Mouse (Mus musculus): ENCODE measurements at regions not wholly inside any gene's neighbourhood (a gene's known extent, or its start where the extent isn't known, plus 50 kb on each side); places are given as distances from the start of the nearest gene placed in this dataset.

DNA sequence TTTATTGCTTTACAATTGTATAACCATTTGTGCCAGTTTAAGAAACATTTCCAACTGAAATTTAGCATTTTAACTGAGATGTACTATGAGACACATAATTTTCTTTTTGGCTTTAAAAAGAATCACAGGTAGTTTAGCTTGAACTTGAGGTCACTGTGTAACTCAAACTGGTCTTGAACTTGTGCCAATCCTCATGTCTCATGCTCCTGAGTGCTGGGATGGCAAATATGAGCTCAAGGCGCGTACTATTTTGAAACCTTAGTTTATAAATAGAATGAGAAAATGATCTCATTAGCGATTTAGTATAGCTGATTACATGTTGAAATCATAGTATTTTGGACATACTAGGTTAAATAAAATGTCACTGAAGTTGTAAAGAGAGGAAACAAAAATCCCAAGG is 199.1 kb upstream of the Prkd1 start:
- WGBS, result 82% methylated on average over 3 of the region's 3 CpGs
- DNase-seq, result no peak
- no peaks in the 10 kb centered on the region for H3K27me3 ChIP-seq (ENCODE audit: control insufficient read depth, insufficient read depth, low read length)
- TF ChIP-seq POLR2A (IDR thresholded peaks at IDR 0.05; ENCODE audit: control insufficient read depth, extremely low read depth, insufficient read depth, low read length, poor library complexity) (no peak), CTCF (IDR thresholded peaks at IDR 0.05; ENCODE audit: borderline replicate concordance, control insufficient read depth, extremely low read depth, insufficient read depth, low read length, poor library complexity) (no peak)
- H3K4me1 ChIP-seq (replicated peaks; ENCODE audit: control insufficient read depth, insufficient read depth, low read length), result no peaks in the 10 kb centered on the region
- no peak overlapping the region for H3K27ac ChIP-seq (ENCODE audit: control insufficient read depth, insufficient read depth, low read length)
- no peaks in the 10 kb centered on the region for H3K36me3 ChIP-seq (ENCODE audit: control insufficient read depth, insufficient read depth, low read length)
- no peak overlapping the region for H3K4me3 ChIP-seq (ENCODE audit: control insufficient read depth, insufficient read depth, low read length)

DNA sequence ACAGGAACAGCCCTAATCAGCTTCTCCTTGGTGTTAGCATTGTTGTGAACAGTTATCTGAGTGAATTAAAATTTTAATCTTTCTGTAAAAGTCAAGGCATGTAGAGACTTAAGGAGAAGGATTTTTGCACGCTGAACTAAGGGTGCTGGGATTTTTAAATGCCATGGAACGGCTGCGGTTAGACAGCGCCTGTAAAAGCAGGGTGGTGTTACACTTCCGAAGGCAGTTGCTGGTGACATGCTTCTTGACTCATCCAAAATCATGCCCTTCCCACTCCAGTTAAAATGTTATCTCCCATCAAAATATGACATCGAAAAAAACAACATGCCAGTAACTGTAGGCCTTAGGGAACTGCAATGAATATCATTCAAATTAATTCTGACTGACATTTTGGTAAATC is 193.8 kb upstream of the Prkd1 start:
- Histone ChIP-seq H3K27ac (ENCODE audit: control insufficient read depth, insufficient read depth, low read length) (no peak overlapping the region), H3K4me3 (ENCODE audit: control insufficient read depth, insufficient read depth, low read length) (no peak overlapping the region), H3K36me3 (ENCODE audit: control insufficient read depth, insufficient read depth, low read length) (no peaks in the 10 kb centered on the region), H3K4me1 (replicated peaks; ENCODE audit: control insufficient read depth, insufficient read depth, low read length) (no peaks in the 10 kb centered on the region), H3K27me3 (ENCODE audit: control insufficient read depth, insufficient read depth, low read length) (no peaks in the 10 kb centered on the region)
- WGBS, result 91% methylated on average over 6 of the region's 6 CpGs
- DNase-seq, result no peak
- no peak for TF ChIP-seq POLR2A (IDR thresholded peaks at IDR 0.05; ENCODE audit: control insufficient read depth, extremely low read depth, insufficient read depth, low read length, poor library complexity)
- TF ChIP-seq CTCF (IDR thresholded peaks at IDR 0.05; ENCODE audit: borderline replicate concordance, control insufficient read depth, extremely low read depth, insufficient read depth, low read length, poor library complexity), result no peak

DNA sequence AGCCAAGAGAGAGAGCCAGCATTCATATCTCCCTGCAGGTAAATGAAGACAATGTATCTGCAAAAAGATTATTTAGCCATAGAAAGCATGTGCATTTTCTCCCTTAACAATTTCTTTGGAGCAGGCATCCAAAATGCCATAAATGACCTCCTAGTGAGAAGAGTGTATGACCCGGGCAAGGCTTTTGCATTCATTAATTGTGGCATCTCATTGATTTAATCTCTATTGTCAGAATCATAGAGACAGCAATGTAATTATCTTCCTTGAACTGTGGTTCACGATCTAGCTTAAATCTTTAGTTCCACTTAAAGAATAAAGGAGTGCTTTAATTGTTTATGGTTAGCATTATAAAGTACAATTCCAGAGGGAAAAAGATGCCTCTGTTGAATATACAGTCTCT is 190.5 kb upstream of the Prkd1 start:
- Histone ChIP-seq H3K4me3 (ENCODE audit: control insufficient read depth, insufficient read depth, low read length) (no peak overlapping the region), H3K27me3 (ENCODE audit: control insufficient read depth, insufficient read depth, low read length) (no peaks in the 10 kb centered on the region), H3K27ac (ENCODE audit: control insufficient read depth, insufficient read depth, low read length) (no peak overlapping the region), H3K4me1 (replicated peaks; ENCODE audit: control insufficient read depth, insufficient read depth, low read length) (no peaks in the 10 kb centered on the region), H3K36me3 (ENCODE audit: control insufficient read depth, insufficient read depth, low read length) (no peaks in the 10 kb centered on the region)
- WGBS, result 90% methylated on average over 2 of the region's 2 CpGs
- no peak for DNase-seq
- TF ChIP-seq POLR2A (IDR thresholded peaks at IDR 0.05; ENCODE audit: control insufficient read depth, extremely low read depth, insufficient read depth, low read length, poor library complexity) (no peak), CTCF (IDR thresholded peaks at IDR 0.05; ENCODE audit: borderline replicate concordance, control insufficient read depth, extremely low read depth, insufficient read depth, low read length, poor library complexity) (no peak)

DNA sequence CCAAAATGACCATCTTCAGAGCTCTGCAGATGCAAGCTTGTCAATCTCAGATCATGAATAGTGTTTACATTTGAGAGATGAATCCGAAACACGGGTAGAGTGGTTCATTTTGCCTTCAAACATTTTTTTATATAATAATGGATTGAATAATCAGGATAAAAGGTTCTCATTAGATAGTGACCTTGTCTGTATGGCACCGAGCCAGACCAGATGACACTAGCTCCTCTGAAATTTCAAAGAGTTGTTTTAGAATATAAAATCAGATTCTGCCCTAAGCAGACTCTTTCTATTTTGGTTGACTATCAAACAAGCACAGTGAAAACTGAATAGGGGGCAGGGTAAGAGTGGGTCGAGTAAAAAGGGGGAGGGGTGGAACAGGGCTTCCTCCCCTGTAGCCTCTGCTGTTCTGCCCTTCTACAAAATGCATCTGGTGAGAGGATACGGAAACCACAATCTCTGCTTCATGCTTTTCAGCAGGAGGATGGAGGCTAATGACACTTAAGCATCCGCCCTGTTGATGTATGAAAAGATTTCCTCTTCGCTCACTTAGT is 159.9 kb upstream of the Prkd1 start:
- Histone ChIP-seq H3K36me3 (ENCODE audit: control insufficient read depth, insufficient read depth, low read length) (no peaks in the 10 kb centered on the region), H3K27me3 (ENCODE audit: control insufficient read depth, insufficient read depth, low read length) (no peaks in the 10 kb centered on the region), H3K4me3 (ENCODE audit: control insufficient read depth, insufficient read depth, low read length) (no peak overlapping the region), H3K4me1 (replicated peaks; ENCODE audit: control insufficient read depth, insufficient read depth, low read length) (no peaks in the 10 kb centered on the region), H3K27ac (ENCODE audit: control insufficient read depth, insufficient read depth, low read length) (no peak overlapping the region)
- 83% methylated on average over 7 of the region's 7 CpGs for WGBS
- TF ChIP-seq POLR2A (IDR thresholded peaks at IDR 0.05; ENCODE audit: control insufficient read depth, extremely low read depth, insufficient read depth, low read length, poor library complexity), result no peak
- no peak for TF ChIP-seq CTCF (IDR thresholded peaks at IDR 0.05; ENCODE audit: borderline replicate concordance, control insufficient read depth, extremely low read depth, insufficient read depth, low read length, poor library complexity)
- DNase-seq, result no peak

DNA sequence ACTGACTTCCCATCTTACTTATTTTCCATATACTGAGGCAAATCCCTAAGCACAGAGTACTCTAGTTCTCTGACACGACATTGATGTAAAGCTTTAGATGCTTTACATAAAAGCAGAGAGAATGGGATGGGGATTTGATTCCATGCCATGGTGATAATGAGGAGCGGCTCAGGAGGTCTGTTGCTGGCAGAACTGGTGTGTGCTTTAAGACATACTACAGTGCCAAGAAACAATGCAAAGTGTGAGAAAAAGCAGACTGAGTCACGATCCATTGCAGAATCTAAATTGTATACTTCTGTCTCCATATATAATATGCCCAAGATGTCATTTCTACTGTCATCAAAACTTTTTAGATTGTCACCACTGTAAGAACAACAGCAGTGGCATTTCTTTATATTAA is 155.5 kb upstream of the Prkd1 start:
- Histone ChIP-seq H3K4me3 (ENCODE audit: control insufficient read depth, insufficient read depth, low read length) (no peak overlapping the region), H3K27me3 (ENCODE audit: control insufficient read depth, insufficient read depth, low read length) (no peaks in the 10 kb centered on the region), H3K27ac (ENCODE audit: control insufficient read depth, insufficient read depth, low read length) (no peak overlapping the region), H3K36me3 (ENCODE audit: control insufficient read depth, insufficient read depth, low read length) (no peaks in the 10 kb centered on the region), H3K4me1 (replicated peaks; ENCODE audit: control insufficient read depth, insufficient read depth, low read length) (no peaks in the 10 kb centered on the region)
- no peak for TF ChIP-seq CTCF (IDR thresholded peaks at IDR 0.05; ENCODE audit: borderline replicate concordance, control insufficient read depth, extremely low read depth, insufficient read depth, low read length, poor library complexity)
- TF ChIP-seq POLR2A (IDR thresholded peaks at IDR 0.05; ENCODE audit: control insufficient read depth, extremely low read depth, insufficient read depth, low read length, poor library complexity), result no peak
- 82% methylated on average over 3 of the region's 3 CpGs for WGBS
- DNase-seq, result no peak

DNA sequence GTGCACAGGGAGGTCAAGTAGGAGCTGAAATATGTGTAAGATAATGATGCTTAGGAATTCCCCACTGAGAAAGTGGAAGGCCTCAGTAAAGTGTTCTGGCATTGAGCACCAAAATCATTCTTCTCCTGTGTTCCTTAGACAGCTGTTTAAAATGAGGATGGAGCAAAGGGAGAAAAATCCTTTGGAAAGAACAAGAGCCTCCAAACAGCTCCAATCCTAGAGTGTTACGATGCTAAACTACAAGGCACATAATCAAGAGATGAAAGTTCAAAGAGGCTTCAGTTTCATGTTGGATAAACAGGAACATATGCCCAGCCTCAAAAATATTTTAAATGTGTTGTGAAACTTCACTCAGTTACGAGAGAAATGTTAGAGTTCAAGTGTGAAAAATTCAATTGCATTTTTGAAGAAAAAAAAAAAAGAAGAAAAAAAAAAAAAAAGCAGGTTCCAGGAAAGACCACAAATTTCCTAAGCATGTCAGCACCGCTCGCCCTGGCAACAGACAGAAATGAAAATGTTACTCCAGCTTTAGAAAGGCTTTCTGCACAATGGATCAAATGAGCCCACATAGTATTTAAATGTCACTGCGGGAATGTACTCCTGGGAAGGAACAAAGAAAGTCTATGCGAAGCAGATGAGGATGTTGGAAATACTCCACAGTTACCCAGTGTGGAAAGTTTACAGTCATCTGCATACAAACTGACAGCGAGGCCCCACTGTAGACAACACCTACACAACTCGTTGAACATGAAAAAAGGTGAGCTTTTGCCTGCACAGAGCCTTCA is 116.5 kb upstream of the Prkd1 start:
- no peak for DNase-seq
- TF ChIP-seq POLR2A (IDR thresholded peaks at IDR 0.05; ENCODE audit: control insufficient read depth, extremely low read depth, insufficient read depth, low read length, poor library complexity) (no peak), CTCF (IDR thresholded peaks at IDR 0.05; ENCODE audit: borderline replicate concordance, control insufficient read depth, extremely low read depth, insufficient read depth, low read length, poor library complexity) (no peak)
- 61% methylated on average over 8 of the region's 8 CpGs for WGBS
- H3K27ac ChIP-seq (ENCODE audit: control insufficient read depth, insufficient read depth, low read length), result no peak overlapping the region
- no peaks in the 10 kb centered on the region for H3K4me1 ChIP-seq (replicated peaks; ENCODE audit: control insufficient read depth, insufficient read depth, low read length)
- H3K36me3 ChIP-seq (ENCODE audit: control insufficient read depth, insufficient read depth, low read length), result no peaks in the 10 kb centered on the region
- H3K4me3 ChIP-seq (ENCODE audit: control insufficient read depth, insufficient read depth, low read length), result no peak overlapping the region
- no peaks in the 10 kb centered on the region for H3K27me3 ChIP-seq (ENCODE audit: control insufficient read depth, insufficient read depth, low read length)
